Mouse (Mus musculus): ENCODE results near the gene Phf2.

DNA sequence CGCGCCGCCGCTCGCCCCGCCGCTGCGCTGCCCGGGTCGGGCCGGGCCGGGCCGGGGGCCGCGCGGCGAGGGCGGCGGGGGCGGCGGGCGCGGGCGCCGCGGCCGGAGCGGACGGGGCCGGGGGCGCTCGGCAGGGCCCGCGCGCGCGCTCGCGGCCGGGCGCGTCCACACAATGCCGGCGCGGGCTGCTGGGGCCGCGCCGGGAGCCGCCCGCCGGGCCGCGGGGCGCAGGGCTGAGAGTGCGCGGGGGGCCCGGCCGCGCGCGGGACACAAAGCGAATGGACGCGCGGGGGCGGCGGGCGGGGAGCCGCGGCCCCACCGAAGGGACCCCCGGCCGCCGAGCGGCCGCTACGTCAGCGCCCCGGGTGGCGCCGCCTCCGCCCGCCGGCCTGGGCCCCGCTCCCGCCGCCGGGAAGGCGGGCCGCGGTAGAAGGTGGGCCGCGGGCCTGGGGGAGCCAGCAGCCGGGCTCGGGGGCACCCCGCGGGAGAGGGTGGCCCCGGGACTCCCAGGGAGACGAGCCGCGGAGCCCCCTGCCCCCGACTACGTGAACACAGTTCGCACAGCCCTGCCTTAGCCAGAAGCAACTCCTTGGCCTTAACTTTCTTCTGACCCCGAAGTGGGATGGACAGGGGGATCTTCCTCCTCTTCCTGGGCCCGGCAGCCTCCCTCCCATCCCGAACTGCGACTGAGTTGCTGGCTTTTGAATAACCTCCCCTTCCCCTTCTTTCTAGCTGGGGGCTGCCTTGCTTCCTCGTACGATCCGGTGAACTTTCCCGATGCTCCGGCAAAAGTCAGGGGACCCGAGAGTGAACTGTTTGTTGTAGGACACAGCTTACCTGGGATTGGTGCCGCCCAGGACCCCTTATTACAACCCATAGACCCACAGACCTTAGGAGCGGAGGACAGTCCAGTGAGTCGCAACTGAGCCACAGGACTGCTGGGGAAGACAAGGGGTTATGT lies at the start of gene Phf2:
- TF ChIP-seq CTCF (IDR thresholded peaks at IDR 0.05; ENCODE audit: borderline replicate concordance, extremely low read depth, insufficient read depth, insufficient read length) (no peak), POLR2A (IDR thresholded peaks at IDR 0.05; ENCODE audit: borderline replicate concordance, extremely low read depth, insufficient read depth, insufficient read length, poor library complexity, severe bottlenecking) (peak; percentile 48)
